Mouse (Mus musculus) CH12.LX (cell line): ENCODE measurements around the gene Lrrc30. TPM values are rescaled to one million over a fixed set of nuclear protein-coding genes. Genes with fewer than 3 reads are reported as not detected.

ENCODE experiments used
- DNase-seq: peaks from one replicate; pipeline ENCODE4 v3.0.0-alpha.2; 2013; ENCODE audit errors: extremely low read depth
- H3K27ac ChIP-seq: 2 replicates; pipeline ENCODE4 v1.5.1; 2012; ENCODE audit warnings: low read depth, mild to moderate bottlenecking, control low read depth, moderate library complexity; ENCODE audit not compliant: insufficient read depth
- H3K27me3 ChIP-seq: replicated peaks from 2 replicates; pipeline ENCODE3; 2012; ENCODE audit warnings: inconsistent platforms
- H3K36me3 ChIP-seq, 2 experiments: replicated peaks in 1 of 2; 2 replicates each; pipeline versions ENCODE3 to v1.6.1; 2012; ENCODE audit warnings: inconsistent platforms in 1 of 2, low read length in 1 of 2, mild to moderate bottlenecking in 1 of 2, mixed read lengths in 1 of 2, moderate library complexity in 1 of 2; ENCODE audit not compliant: control insufficient read depth in 1 of 2, insufficient read depth in 1 of 2
- H3K4me1 ChIP-seq, 2 experiments: 2 replicates each; pipeline ENCODE4 v1.6.1; 2012; ENCODE audit warnings: inconsistent platforms in 1 of 2, moderate library complexity in 1 of 2; ENCODE audit not compliant: insufficient read depth in 2 of 2, control insufficient read depth in 1 of 2
- H3K4me2 ChIP-seq: 2 replicates; pipeline ENCODE4 v1.6.1; 2012; ENCODE audit warnings: low read depth, mild to moderate bottlenecking, control low read depth; ENCODE audit not compliant: poor library complexity, insufficient read depth, severe bottlenecking
- H3K4me3 ChIP-seq, 3 experiments: fragments of 150-350 bp in 1 of 3; sonication (generic) in 1 of 3; replicated peaks in 1 of 3; 2 replicates each; pipeline versions ENCODE3 to v1.5.1; 2011 to 2012; ENCODE audit warnings: low read depth in 2 of 3, low read length in 2 of 3, mild to moderate bottlenecking in 2 of 3, moderate library complexity in 2 of 3, control low read depth in 1 of 3, improper control_type of control experiment in 1 of 3, inconsistent platforms in 1 of 3, mixed read lengths in 1 of 3; ENCODE audit not compliant: poor library complexity in 1 of 3
- H3K79me2 ChIP-seq: replicated peaks from 2 replicates; pipeline ENCODE4 v1.6.1; 2012; ENCODE audit warnings: mild to moderate bottlenecking, moderate library complexity; ENCODE audit not compliant: control insufficient read depth, poor library complexity, insufficient read depth, severe bottlenecking; ENCODE audit errors: extremely low read depth
- H3K9ac ChIP-seq: 2 replicates; pipeline ENCODE4 v1.6.1; 2012; ENCODE audit warnings: low read depth, mild to moderate bottlenecking, control low read depth, moderate library complexity; ENCODE audit not compliant: insufficient read depth
- H3K9me3 ChIP-seq: replicated peaks from 2 replicates; pipeline ENCODE3; 2012; ENCODE audit warnings: low read length, inconsistent platforms, mixed read lengths
- CHD2 ChIP-seq: IDR thresholded peaks from 2 replicates; pipeline ENCODE4 v1.6.1; 2011; ENCODE audit warnings: low read length, improper control_type of control experiment
- ELF1 ChIP-seq: IDR thresholded peaks from 2 replicates; pipeline ENCODE4 v1.6.1; 2014; ENCODE audit warnings: low read depth, mild to moderate bottlenecking, inconsistent platforms, low read length, improper control_type of control experiment
- EP300 ChIP-seq: IDR thresholded peaks from 2 replicates; pipeline ENCODE4 v1.6.1; 2011; ENCODE audit warnings: low read length, improper control_type of control experiment
- ETS1 ChIP-seq: conservative IDR thresholded peaks from 2 replicates; pipeline ENCODE4 v1.6.1; 2012; ENCODE audit warnings: low read depth, mild to moderate bottlenecking, inconsistent platforms, low read length, improper control_type of control experiment, moderate library complexity
- GABPA ChIP-seq: IDR thresholded peaks from 2 replicates; pipeline ENCODE4 v1.6.1; 2012; ENCODE audit warnings: low read depth, low read length, improper control_type of control experiment, inconsistent platforms; ENCODE audit not compliant: insufficient replicate concordance
- IRF4 ChIP-seq: IDR thresholded peaks from 2 replicates; pipeline ENCODE4 v1.6.1; 2014; ENCODE audit warnings: low read depth, mild to moderate bottlenecking, inconsistent platforms, low read length, improper control_type of control experiment
- JUN ChIP-seq: IDR thresholded peaks from 2 replicates; pipeline ENCODE4 v1.6.1; 2011; ENCODE audit warnings: low read depth, mild to moderate bottlenecking, low read length, improper control_type of control experiment, moderate library complexity; ENCODE audit not compliant: insufficient read depth
- MAFK ChIP-seq: IDR thresholded peaks from 2 replicates; pipeline ENCODE4 v1.6.1; 2011; ENCODE audit warnings: low read length, improper control_type of control experiment; ENCODE audit not compliant: insufficient replicate concordance
- MEF2A ChIP-seq: IDR thresholded peaks from 2 replicates; pipeline ENCODE4 v1.6.1; 2014; ENCODE audit warnings: low read depth, mild to moderate bottlenecking, inconsistent platforms, low read length, improper control_type of control experiment, borderline replicate concordance
- MXI1 ChIP-seq: IDR thresholded peaks from 2 replicates; pipeline ENCODE4 v1.6.1; 2011; ENCODE audit warnings: mild to moderate bottlenecking, low read depth, low read length, improper control_type of control experiment
- MYC ChIP-seq: IDR thresholded peaks from 2 replicates; pipeline ENCODE4 v1.6.1; 2011; ENCODE audit warnings: low read depth, mild to moderate bottlenecking, improper control_type of control experiment, low read length
- NELFE ChIP-seq: IDR thresholded peaks from 2 replicates; pipeline ENCODE4 v1.6.1; 2011; ENCODE audit warnings: low read depth, low read length, improper control_type of control experiment
- UBTF ChIP-seq: IDR thresholded peaks from 2 replicates; pipeline ENCODE4 v1.6.1; 2012; ENCODE audit warnings: low read depth, mild to moderate bottlenecking, inconsistent platforms, low read length, improper control_type of control experiment, moderate library complexity
- ZKSCAN1 ChIP-seq: IDR thresholded peaks from 2 replicates; pipeline ENCODE4 v1.6.1; 2012; ENCODE audit warnings: low read depth, inconsistent platforms, low read length, improper control_type of control experiment, borderline replicate concordance
- ZMIZ1 ChIP-seq: IDR thresholded peaks from 2 replicates; pipeline ENCODE4 v1.6.1; 2012; ENCODE audit warnings: low read depth, mild to moderate bottlenecking, inconsistent platforms, low read length, improper control_type of control experiment
- ZNF384 ChIP-seq: IDR thresholded peaks from 2 replicates; pipeline ENCODE4 v1.6.1; 2012; ENCODE audit warnings: low read depth, low read length, improper control_type of control experiment, inconsistent platforms
- dilution Hi-C: fragments of 300-500 bp; cut with MboI; formaldehyde crosslinking; loops from 2 replicates; pipeline ENCODE4 v1.14.3; 2020; ENCODE audit warnings: low sequenced_read_pairs; ENCODE audit not compliant: extremely low pct_unique_long_range_greater_than_20kb, extremely low pct_ligation_motif_present
- in situ Hi-C: fragments of 300-500 bp; cut with MboI; formaldehyde crosslinking; loops from 3 replicates; pipeline ENCODE4 v1.14.3; 2019; ENCODE audit warnings: low sequenced_read_pairs, low pct_ligation_motif_present, low pct_unique_long_range_greater_than_20kb, mixed read lengths
- polyA plus RNA-seq: library from polyadenylated mRNA; unstranded; fragments of >175 nt; gene quantifications from 2 replicates; pipeline ENCODE4 v1.2.1, GENCODE M21; 2012; ENCODE audit warnings: low read depth; ENCODE audit not compliant: insufficient read length
- total RNA-seq, 2 experiments: library from RNA; depleted of rRNA; stranded (reverse); fragments of 300-350 nt in 1 of 2; fragments of >200 nt in 1 of 2; gene quantifications; 2 replicates each; pipeline ENCODE4 v1.2.3; 2012 to 2014

The Lrrc30 gene
- total RNA-seq (2012; rRNA removed) = not detected in 2 replicates
- not detected in 2 replicates for total RNA-seq (2014; rRNA removed)
- polyA plus RNA-seq = not detected in 2 replicates

DNA sequence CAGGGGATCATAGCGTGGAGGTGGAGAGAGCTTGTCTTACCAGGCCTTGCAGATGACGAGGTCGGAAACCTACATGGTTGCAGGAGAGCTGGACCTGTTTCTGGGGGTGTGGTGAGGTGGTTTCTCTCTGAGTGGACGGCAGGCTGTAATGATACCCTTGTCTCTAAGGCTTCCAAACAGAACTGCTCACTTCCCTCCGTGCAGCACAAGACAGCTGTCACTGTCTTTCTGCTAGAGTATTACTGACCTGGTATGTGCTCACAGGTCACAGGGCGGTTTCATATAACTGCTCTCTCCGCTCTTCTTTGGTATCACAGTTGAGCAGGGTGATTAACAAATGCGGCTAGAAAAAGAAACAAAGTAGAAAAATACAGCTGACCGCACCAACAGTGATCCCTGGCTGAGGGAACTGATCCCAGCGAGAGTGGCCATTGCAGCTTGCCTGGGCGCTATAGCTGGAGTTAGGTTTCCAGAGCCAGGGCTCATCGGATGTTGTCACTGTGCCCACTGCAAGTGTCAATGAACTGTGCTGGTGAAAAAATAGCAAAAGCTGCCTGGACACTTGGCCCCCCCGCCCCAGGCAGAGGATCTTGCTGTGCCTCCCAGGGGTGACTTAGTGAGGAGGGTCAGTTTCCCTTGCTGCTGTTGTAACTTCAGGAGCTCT lies at the start of gene Lrrc30:
Lrrc30 (minus strand) TSS at position 48 of the 664 bp plus-strand sequence.
- no peaks in the 10 kb centered on the region for H3K36me3 ChIP-seq
- H3K4me1 ChIP-seq = no peaks in the 10 kb centered on the region
- no peaks in the 10 kb centered on the region for H3K79me2 ChIP-seq
- peaks cover 88% of the 10 kb centered on the region for H3K9me3 ChIP-seq
- no peaks in the 10 kb centered on the region for H3K27me3 ChIP-seq
- DNase-seq = no peak
- H3K4me3 ChIP-seq = no peak within 1 kb of the TSS
- in situ Hi-C loops (no loop called here), dilution Hi-C loops (no loop called here)
- no peak within 1 kb of the TSS for H3K9ac ChIP-seq
- H3K27ac ChIP-seq = no peak within 1 kb of the TSS
- no peak for TF ChIP-seq UBTF
- TF ChIP-seq CHD2 = no peak
- no peak for TF ChIP-seq ZMIZ1
- no peak for TF ChIP-seq GABPA
- TF ChIP-seq MEF2A = no peak
- no peak for TF ChIP-seq ELF1
- TF ChIP-seq IRF4 = no peak
- no peak for TF ChIP-seq ZNF384
- TF ChIP-seq JUN = no peak
- no peak for TF ChIP-seq EP300
- no peak for TF ChIP-seq MXI1
- TF ChIP-seq NELFE = no peak
- TF ChIP-seq MYC = no peak
- no peak within 1 kb of the TSS for H3K4me2 ChIP-seq

DNA sequence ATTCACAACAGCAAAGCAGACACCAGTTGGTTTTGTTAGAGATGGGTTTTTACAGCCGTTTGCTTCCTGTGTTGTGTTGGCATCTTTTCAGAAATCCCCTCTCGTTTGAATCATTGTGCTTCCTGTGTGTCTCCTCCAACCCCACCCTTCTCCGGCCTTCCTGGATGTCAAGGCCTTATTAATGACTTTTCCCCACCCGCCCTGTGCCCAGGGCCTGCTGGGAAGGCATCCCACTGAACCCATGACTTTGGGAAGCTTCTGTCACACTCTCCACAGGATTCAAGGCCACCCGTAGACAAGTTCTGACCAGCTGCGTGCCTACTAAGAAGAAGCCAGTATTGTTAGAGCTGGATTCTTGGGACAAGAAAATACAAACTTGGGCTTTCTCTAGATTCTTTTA lies 48.6 kb upstream of the Lrrc30 start:
- no peak overlapping the region for H3K4me3 ChIP-seq
- H3K27me3 ChIP-seq = no peaks in the 10 kb centered on the region
- dilution Hi-C loops = no loop called here
- peaks cover 68% of the 10 kb centered on the region for H3K9me3 ChIP-seq
- in situ Hi-C loops = no loop called here
- H3K4me2 ChIP-seq = no peak overlapping the region
- no peak for DNase-seq
- no peaks in the 10 kb centered on the region for H3K79me2 ChIP-seq
- H3K27ac ChIP-seq = no peak overlapping the region
- no peaks in the 10 kb centered on the region for H3K36me3 ChIP-seq
- no peaks in the 10 kb centered on the region for H3K4me1 ChIP-seq
- no peak overlapping the region for H3K9ac ChIP-seq
- TF ChIP-seq ZKSCAN1 (no peak), NELFE (no peak), MAFK (no peak), ETS1 (no peak), ELF1 (no peak)
